Mouse (Mus musculus) midbrain, embryonic 13.5 days (tissue): ENCODE measurements around the gene Cmtm6. TPM values are rescaled to one million over a fixed set of nuclear protein-coding genes. Genes with fewer than 3 reads are reported as not detected.
"Not testable (repeated sequence)": the region's sequence is repeated elsewhere in the genome, so short reads cannot be mapped to it uniquely, and the experiment has no call there.

Experiments used
- ATAC-seq: fragments of 200-750 bp; cut with Nextera tagmentation; 2 replicates; pipeline ENCODE4 v1.8.0; 2017; ENCODE audit warnings: mild to moderate bottlenecking, moderate TSS enrichment, moderate library complexity
- H3K27ac ChIP-seq: fragments of 300-500 bp; sonication (generic); 2 replicates; pipeline ENCODE4 v1.5.1; 2015; ENCODE audit warnings: inconsistent platforms, mild to moderate bottlenecking, moderate library complexity
- H3K27me3 ChIP-seq: fragments of 300-500 bp; sonication (generic); 2 replicates; pipeline ENCODE4 v1.6.1; 2015; ENCODE audit warnings: mild to moderate bottlenecking, inconsistent platforms
- H3K36me3 ChIP-seq: fragments of 300-500 bp; sonication (generic); 2 replicates; pipeline ENCODE4 v1.6.1; 2015; ENCODE audit warnings: mild to moderate bottlenecking, inconsistent platforms
- H3K4me1 ChIP-seq: fragments of 300-500 bp; sonication (generic); replicated peaks from 2 replicates; pipeline ENCODE4 v1.6.1; 2015; ENCODE audit warnings: inconsistent platforms
- H3K4me2 ChIP-seq: fragments of 300-500 bp; sonication (generic); replicated peaks from 2 replicates; pipeline ENCODE4 v1.6.1; 2015; ENCODE audit warnings: moderate library complexity, mild to moderate bottlenecking, inconsistent platforms
- H3K4me3 ChIP-seq: fragments of 300-500 bp; sonication (generic); replicated peaks from 2 replicates; pipeline ENCODE4 v1.5.1; 2015; ENCODE audit warnings: mild to moderate bottlenecking, inconsistent platforms
- H3K9ac ChIP-seq: fragments of 300-500 bp; sonication (generic); replicated peaks from 2 replicates; pipeline ENCODE4 v1.6.1; 2015; ENCODE audit warnings: mild to moderate bottlenecking, inconsistent platforms
- H3K9me3 ChIP-seq: fragments of 300-500 bp; sonication (generic); 2 replicates; pipeline ENCODE4 v1.6.1; 2016; ENCODE audit warnings: mild to moderate bottlenecking, inconsistent platforms
- WGBS: fragments of 180-500 bp; shearing (Covaris S2); methylation state at CpG from one replicate; pipeline ENCODE4 v1.1.7; 2015; 5-methylcytosine and 5-hydroxymethylcytosine counted together
- polyA plus RNA-seq: library from polyadenylated mRNA; unstranded; fragments of >200 nt; fragmentation: Nextera tagmentation; extraction: Ambion mirVana; gene quantifications from 2 replicates; pipeline ENCODE4 v1.2.1, GENCODE M21; 2015

Cmtm6 gene
- 19.0 TPM in 2 replicates for polyA plus RNA-seq

- under 1% methylated on average over 53 of the region's 53 CpGs for WGBS
- H3K27me3 ChIP-seq: no peaks in the 10 kb centered on the region
- peak within 1 kb of the TSS; percentile 72 for H3K4me2 ChIP-seq
- H3K9me3 ChIP-seq: no peaks in the 10 kb centered on the region
- peaks cover 22% of the 10 kb centered on the region for H3K4me1 ChIP-seq
- H3K9ac ChIP-seq: peak within 1 kb of the TSS; percentile 92
- no peaks in the 10 kb centered on the region for H3K36me3 ChIP-seq
- H3K4me3 ChIP-seq: peak within 1 kb of the TSS; percentile 85
- peak; percentile 94 for ATAC-seq
- H3K27ac ChIP-seq: peak within 1 kb of the TSS; percentile 80
Measured at GRCm38 (mm10) chr9:114731011-114731755, at the start of gene Cmtm6. Cmtm6 (plus strand) TSS chr9:114731116.

DNA sequence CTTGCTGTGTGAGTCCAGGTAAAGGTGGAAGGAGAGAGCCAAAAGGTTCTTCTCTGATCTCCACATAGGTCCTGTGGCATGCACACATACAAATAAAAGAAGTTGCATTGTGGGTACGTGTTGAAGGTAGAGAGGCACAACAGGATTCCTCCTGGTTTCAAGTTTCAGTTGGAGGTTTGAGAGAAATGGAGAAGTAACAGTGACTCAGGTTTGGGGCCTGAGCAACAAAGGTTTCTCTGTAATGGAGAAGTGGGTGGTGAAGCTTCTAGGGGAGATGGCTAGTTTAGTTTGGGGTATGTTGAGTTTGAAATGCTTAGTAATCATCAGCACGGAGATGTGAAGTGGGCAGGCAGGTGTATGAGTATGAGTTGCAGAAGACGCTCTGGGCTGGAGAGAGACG, 48.7 kb upstream of the Cmtm6 start:
- Histone ChIP-seq H3K4me1 (0 out of 2 replicates have a peak, but pooled peaks cover 1% of the 10 kb centered on the region), H3K27me3 (no peaks in the 10 kb centered on the region), H3K9me3 (no peaks in the 10 kb centered on the region), H3K27ac (no peak overlapping the region), H3K9ac (no peak overlapping the region), H3K36me3 (no peaks in the 10 kb centered on the region), H3K4me3 (no peak overlapping the region), H3K4me2 (no peak overlapping the region)
- ATAC-seq: no peak
- WGBS: 88% methylated on average over 4 of the region's 4 CpGs

DNA sequence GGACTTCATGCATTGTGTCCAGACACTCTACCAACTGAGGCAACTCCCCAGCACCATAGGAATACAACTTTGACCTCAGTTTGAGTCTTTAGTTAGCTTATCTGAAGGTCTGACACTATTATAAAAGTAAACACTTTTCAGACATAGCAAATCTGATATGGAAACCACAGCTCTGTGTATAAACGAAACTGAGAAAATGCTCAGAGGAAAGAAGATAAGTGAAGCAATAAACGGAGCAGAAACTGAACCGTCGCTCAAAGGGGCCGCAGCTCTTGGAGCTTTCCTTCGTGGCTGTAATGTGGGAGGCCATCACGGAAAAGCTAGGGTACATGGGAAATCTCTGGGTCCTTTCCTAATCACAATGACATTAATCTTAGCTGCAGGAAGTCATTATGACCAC, 44.7 kb upstream of the Cmtm6 start:
- no peaks in the 10 kb centered on the region for H3K36me3 ChIP-seq
- H3K4me2 ChIP-seq: no peak overlapping the region
- H3K4me1 ChIP-seq: peaks cover 29% of the 10 kb centered on the region
- no peak overlapping the region for H3K27ac ChIP-seq
- no peak for ATAC-seq
- no peaks in the 10 kb centered on the region for H3K9me3 ChIP-seq
- H3K27me3 ChIP-seq: no peaks in the 10 kb centered on the region
- no peak overlapping the region for H3K4me3 ChIP-seq
- WGBS: 96% methylated on average over 7 of the region's 7 CpGs
- no peak overlapping the region for H3K9ac ChIP-seq

GRCm38 (mm10) chr9:114687639-114688038, 43.3 kb upstream of the Cmtm6 start:
- Histone ChIP-seq H3K9me3 (no peaks in the 10 kb centered on the region), H3K4me3 (peak overlapping the region; percentile 92), H3K4me1 (peaks cover 40% of the 10 kb centered on the region), H3K4me2 (peak overlapping the region; percentile 82), H3K9ac (peak overlapping the region; percentile 99), H3K27ac (peak overlapping the region; percentile 99; the same call in 1 of the 2 replicates), H3K36me3 (peaks cover 6% of the 10 kb centered on the region), H3K27me3 (no peaks in the 10 kb centered on the region)
- ATAC-seq: no peak
- 67% methylated on average over 13 of the region's 13 CpGs for WGBS

DNA sequence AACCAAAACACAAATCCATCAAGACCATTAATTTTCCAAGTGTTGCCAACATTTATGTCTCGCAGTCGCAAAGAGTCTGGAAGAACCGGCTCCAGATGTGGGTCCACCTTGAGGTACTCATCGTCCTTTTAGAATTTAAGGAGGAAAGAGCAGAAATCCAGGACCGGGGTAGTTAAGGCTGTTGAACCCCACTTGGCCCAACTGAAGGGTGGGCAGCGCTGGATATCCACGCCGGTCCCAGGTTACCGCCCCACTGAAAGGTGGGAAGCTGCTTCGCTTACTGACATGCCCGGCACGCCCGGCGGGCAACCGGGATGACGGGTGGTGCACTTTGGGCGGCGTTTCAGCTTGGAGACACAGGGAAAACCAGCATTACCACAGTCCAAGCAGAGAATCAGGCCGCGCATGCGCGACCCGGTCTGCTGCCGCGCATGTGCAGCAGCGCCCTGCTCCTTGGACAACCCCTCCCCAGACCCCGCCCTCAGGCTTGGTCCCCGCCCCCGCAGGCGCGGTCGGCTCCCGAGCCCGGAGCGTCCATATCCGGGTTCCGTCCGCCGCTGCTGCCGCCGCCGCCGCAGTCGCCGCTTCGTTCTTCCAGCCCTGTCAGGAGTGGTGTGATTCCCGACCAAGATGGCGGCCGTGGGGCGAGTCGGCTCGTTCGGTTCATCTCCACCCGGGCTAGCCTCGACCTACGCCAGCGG, 42.5 kb upstream of the Cmtm6 start, which contains the start of gene Dync1li1:
Gene Dync1li1 (plus strand): TSS at position 539 of the 701 bp plus-strand sequence.
- H3K9me3 ChIP-seq: no peaks in the 10 kb centered on the region
- H3K4me1 ChIP-seq: peaks cover 43% of the 10 kb centered on the region
- WGBS: 1% methylated on average over 47 of the region's 57 CpGs
- peaks cover 12% of the 10 kb centered on the region for H3K36me3 ChIP-seq
- ATAC-seq: peak; percentile 95
- H3K4me3 ChIP-seq: peak within 1 kb of the TSS; percentile 92
- H3K27ac ChIP-seq: peak within 1 kb of the TSS; percentile 99
- peak within 1 kb of the TSS; percentile 99 for H3K9ac ChIP-seq
- H3K4me2 ChIP-seq: peak within 1 kb of the TSS; percentile 82
- no peaks in the 10 kb centered on the region for H3K27me3 ChIP-seq

- Histone ChIP-seq H3K9ac (peak overlapping the region; percentile 99), H3K9me3 (no peaks in the 10 kb centered on the region), H3K27ac (peak overlapping the region; percentile 99), H3K4me2 (peak overlapping the region; percentile 82), H3K4me3 (peak overlapping the region; percentile 92), H3K4me1 (peaks cover 43% of the 10 kb centered on the region), H3K27me3 (no peaks in the 10 kb centered on the region), H3K36me3 (peaks cover 18% of the 10 kb centered on the region)
- WGBS: under 1% methylated on average over 43 of the region's 50 CpGs
- peak; percentile 80 for ATAC-seq
Measured at GRCm38 (mm10) chr9:114688953-114689407, 41.9 kb upstream of the Cmtm6 start.

DNA sequence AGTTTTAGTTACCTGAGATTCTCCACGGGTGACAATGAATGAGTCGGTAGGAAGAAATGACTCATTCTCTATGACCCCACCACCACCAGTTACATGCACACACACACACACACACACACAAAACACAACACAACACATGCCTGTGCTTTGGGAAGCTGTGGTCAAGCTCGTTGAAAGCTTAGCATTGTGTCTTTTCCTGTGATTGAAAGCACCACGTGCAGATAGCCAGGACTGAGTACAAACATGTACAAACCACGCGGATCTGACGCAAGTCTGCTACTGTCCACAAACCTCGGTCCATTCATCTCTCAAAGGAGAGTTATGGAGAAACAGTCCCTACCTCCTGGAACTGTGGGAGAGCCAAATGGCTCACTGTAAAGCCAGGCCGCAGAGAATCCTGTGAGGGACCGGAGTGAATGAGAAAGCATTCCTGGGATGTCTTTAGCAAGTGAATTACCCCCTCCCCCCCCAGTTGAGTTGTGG, 40.8 kb upstream of the Cmtm6 start:
- H3K27ac ChIP-seq: no peak overlapping the region
- 12% methylated on average over 10 of the region's 10 CpGs for WGBS

GRCm38 (mm10) chr9:114691112-114691511, 39.8 kb upstream of the Cmtm6 start:
- Histone ChIP-seq H3K4me2 (peak overlapping the region; percentile 82), H3K27ac (no peak overlapping the region), H3K4me1 (peaks cover 43% of the 10 kb centered on the region), H3K9ac (no peak overlapping the region), H3K9me3 (no peaks in the 10 kb centered on the region), H3K27me3 (no peaks in the 10 kb centered on the region), H3K36me3 (peaks cover 31% of the 10 kb centered on the region), H3K4me3 (0 out of 2 replicates have a peak overlapping the region, but pooled peaks have one; percentile 92)
- ATAC-seq: no peak

More for the DNA sequence above, 40.8 kb upstream of the Cmtm6 start:
- Histone ChIP-seq H3K4me1 (peaks cover 43% of the 10 kb centered on the region), H3K4me2 (peak overlapping the region; percentile 82), H3K27me3 (no peaks in the 10 kb centered on the region), H3K9ac (peak overlapping the region; percentile 99), H3K36me3 (peaks cover 30% of the 10 kb centered on the region), H3K4me3 (peak overlapping the region; percentile 92), H3K9me3 (no peaks in the 10 kb centered on the region)
- ATAC-seq: no peak

DNA sequence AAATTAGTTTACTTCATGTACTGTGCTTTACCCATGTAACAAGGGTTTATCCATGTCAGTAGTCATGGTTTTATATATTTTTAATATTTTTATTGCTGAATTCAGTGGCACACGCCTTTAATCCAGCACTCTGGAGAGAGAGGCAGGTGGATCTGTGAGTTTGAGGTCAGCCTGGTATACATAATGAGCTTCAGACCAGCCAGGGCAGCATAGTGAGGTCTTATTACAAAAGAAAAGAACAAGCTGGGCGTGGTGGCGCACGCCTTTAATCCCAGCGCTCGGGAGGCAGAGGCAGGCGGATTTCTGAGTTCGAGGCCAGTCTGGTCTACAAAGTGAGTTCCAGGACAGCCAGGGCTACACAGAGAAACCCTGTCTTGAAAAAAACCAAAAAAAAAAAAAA, 35.3 kb upstream of the Cmtm6 start:
- H3K9me3 ChIP-seq, H3K9ac ChIP-seq, ATAC-seq, H3K4me2 ChIP-seq, H3K27me3 ChIP-seq, H3K27ac ChIP-seq, H3K4me3 ChIP-seq: not testable (repeated sequence)
- WGBS: 96% methylated on average over 8 of the region's 8 CpGs
- Histone ChIP-seq H3K4me1 (peaks cover 20% of the 10 kb centered on the region), H3K36me3 (peaks cover 44% of the 10 kb centered on the region)

DNA sequence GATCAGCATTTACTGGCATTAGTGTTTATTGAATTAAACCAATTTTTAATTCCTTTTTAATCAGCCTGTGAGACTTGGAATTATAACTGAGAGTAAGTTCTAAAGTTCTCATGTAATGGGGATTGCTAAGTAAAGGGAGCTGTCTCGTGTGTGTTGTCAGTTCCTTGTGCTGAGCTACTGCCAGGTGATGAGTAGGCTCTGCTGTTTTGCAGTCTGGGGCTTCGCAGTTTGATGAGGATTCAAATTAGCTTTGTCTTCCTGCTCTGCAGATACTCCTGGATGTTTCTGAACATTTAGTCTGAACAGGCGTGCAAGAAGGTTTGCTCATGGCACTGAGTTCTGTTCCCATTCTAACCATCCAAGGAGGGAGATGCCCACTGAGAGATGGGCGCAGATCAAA, 33.8 kb upstream of the Cmtm6 start:
- H3K4me1 ChIP-seq: 0 out of 2 replicates have a peak, but pooled peaks cover 9% of the 10 kb centered on the region
- H3K9ac ChIP-seq: no peak overlapping the region
- H3K36me3 ChIP-seq: peaks cover 51% of the 10 kb centered on the region
- no peaks in the 10 kb centered on the region for H3K27me3 ChIP-seq
- 95% methylated on average over 4 of the region's 4 CpGs for WGBS
- no peak for ATAC-seq
- H3K4me2 ChIP-seq: no peak overlapping the region
- H3K4me3 ChIP-seq: no peak overlapping the region
- H3K27ac ChIP-seq: no peak overlapping the region
- no peaks in the 10 kb centered on the region for H3K9me3 ChIP-seq

- Histone ChIP-seq H3K9me3 (no peaks in the 10 kb centered on the region), H3K9ac (no peak overlapping the region), H3K36me3 (peaks cover 45% of the 10 kb centered on the region), H3K27me3 (no peaks in the 10 kb centered on the region), H3K4me3 (no peak overlapping the region), H3K27ac (no peak overlapping the region), H3K4me2 (no peak overlapping the region), H3K4me1 (0 out of 2 replicates have a peak, but pooled peaks cover under 1% of the 10 kb centered on the region)
- WGBS: 94% methylated on average over 5 of the region's 5 CpGs
- no peak for ATAC-seq
Measured at GRCm38 (mm10) chr9:114697926-114698325, 33.0 kb upstream of the Cmtm6 start.

DNA sequence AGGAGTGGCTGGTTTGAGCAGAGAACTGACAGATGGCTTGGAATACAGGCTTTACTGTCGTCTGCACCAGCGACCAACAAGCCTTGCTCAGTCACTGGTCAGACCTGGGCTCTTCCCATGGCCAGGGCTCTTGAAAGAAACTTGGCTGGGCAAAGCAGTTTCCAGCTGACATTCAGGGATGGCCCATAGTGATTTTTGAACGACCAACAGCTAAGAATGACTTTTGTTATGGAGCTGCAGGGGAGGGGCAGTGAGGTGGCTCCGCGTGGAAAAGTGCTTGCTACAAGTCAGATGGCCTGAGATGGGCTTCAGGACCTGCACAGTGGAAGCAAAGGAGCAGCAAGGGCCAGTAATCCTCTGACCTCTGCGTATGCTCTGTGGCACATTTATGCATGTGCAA, 31.7 kb upstream of the Cmtm6 start:
- no peak for ATAC-seq
- Histone ChIP-seq H3K4me2 (no peak overlapping the region), H3K27ac (no peak overlapping the region), H3K4me1 (no peaks in the 10 kb centered on the region), H3K4me3 (no peak overlapping the region), H3K27me3 (no peaks in the 10 kb centered on the region), H3K9ac (no peak overlapping the region), H3K36me3 (peaks cover 33% of the 10 kb centered on the region), H3K9me3 (no peaks in the 10 kb centered on the region)
- 72% methylated on average over 6 of the region's 6 CpGs for WGBS
